Mouse (Mus musculus): ENCODE results near the gene Zfp335.

GRCm38 (mm10) chr2:164917371-164917770, 5.8 kb upstream of the Zfp335 start:
- TF ChIP-seq CTCF (IDR thresholded peaks at IDR 0.05; ENCODE audit: low read depth) = no peak
- TF ChIP-seq EP300 (IDR thresholded peaks at IDR 0.05; ENCODE audit: low read depth) = no peak
